ENCODE assay signal across 9 mouse cellular contexts in genomic region chr7:112696777-112697161, GRCm38 (mm10). TPM values are rescaled to one million over a fixed set of nuclear protein-coding genes. Genes with fewer than 3 reads are reported as not detected.
DNase-seq lines count a peak whose midpoint lies in the region; ATAC-seq and TF ChIP-seq lines count a peak whose summit lies in the region.
"Had no signal": no experiment of that assay in that cellular context is flagged by ENCODE, and none has a peak within 500 bp of the region (broad histone marks: within the 10 kb centered on the region; RNA-seq: fewer than 3 reads in every experiment).

No protein-coding gene starts in this region.

- no peaks in the 10 kb centered on the region for H3K36me3 ChIP-seq in lung, embryonic 15.5 days
- H3K36me3 ChIP-seq in hindbrain, embryonic 12.5 days, result no peaks in the 10 kb centered on the region

- H3K4me2 ChIP-seq in lung, embryonic 15.5 days, result peak overlapping the region; percentile 42; the same call in 1 of the 2 replicates
- no peak overlapping the region for H3K4me2 ChIP-seq in hindbrain, embryonic 12.5 days (replicated peaks)

- no peak for ATAC-seq in lung, embryonic 15.5 days (ENCODE audit: borderline replicate concordance, extremely low read depth, low FRiP score, low TSS enrichment)
- ATAC-seq in hindbrain, embryonic 12.5 days (ENCODE audit: low FRiP score), result no peak

- intact Hi-C loops in gastrocnemius, postnatal 36 days (cut with DNase I), result loop anchor here (5.0 kb wide), 1 partner anchor 41 kb away; no protein-coding TSS in a partner anchor

- no peak for TF ChIP-seq POLR2A in olfactory bulb, adult 2 months (IDR thresholded peaks at IDR 0.05; ENCODE audit: insufficient read depth, low read depth, low read length)

- H3K9ac ChIP-seq in lung, embryonic 15.5 days, result no peak overlapping the region
- no peak overlapping the region for H3K9ac ChIP-seq in hindbrain, embryonic 12.5 days

- H3K4me1 ChIP-seq in lung, embryonic 15.5 days, result peaks cover 85% of the 10 kb centered on the region
- H3K4me1 ChIP-seq in hindbrain, embryonic 12.5 days, result peaks cover 76% of the 10 kb centered on the region
- peaks cover 12% of the 10 kb centered on the region for H3K4me1 ChIP-seq in olfactory bulb, adult 2 months (ENCODE audit: control insufficient read depth, insufficient read depth, low read length)

- H3K27ac ChIP-seq in lung, embryonic 15.5 days, result peak overlapping the region; percentile 96
- peak overlapping the region; percentile 66; the same call in 1 of the 2 replicates for H3K27ac ChIP-seq in hindbrain, embryonic 12.5 days
- 0 out of 2 replicates have a peak overlapping the region, but pooled peaks have one; percentile 10 for H3K27ac ChIP-seq in olfactory bulb, adult 2 months (ENCODE audit: insufficient read depth, low read depth, low read length)

- 20% methylated on average over 4 of the region's 4 CpGs for WGBS in lung, embryonic 15.5 days
- 51% methylated on average over 4 of the region's 4 CpGs for WGBS in hindbrain, embryonic 12.5 days
- whole genome bisulfite sequencing in olfactory bulb, adult 2 months, result 36% methylated on average over 4 of the region's 4 CpGs

- no peak overlapping the region for H3K4me3 ChIP-seq in lung, embryonic 15.5 days
- no peak overlapping the region for H3K4me3 ChIP-seq in hindbrain, embryonic 12.5 days
- H3K4me3 ChIP-seq in olfactory bulb, adult 2 months (ENCODE audit: insufficient read depth, low read depth, low read length), result no peak overlapping the region

- no peaks in the 10 kb centered on the region for H3K27me3 ChIP-seq in lung, embryonic 15.5 days
- H3K27me3 ChIP-seq in hindbrain, embryonic 12.5 days, result no peaks in the 10 kb centered on the region

- no peaks in the 10 kb centered on the region for H3K9me3 ChIP-seq in lung, embryonic 15.5 days
- H3K9me3 ChIP-seq in hindbrain, embryonic 12.5 days (replicated peaks), result no peaks in the 10 kb centered on the region

- TF ChIP-seq CTCF in olfactory bulb, adult 2 months (IDR thresholded peaks at IDR 0.05; ENCODE audit: insufficient read depth, low read depth, low read length), result no peak

- peak; percentile 59 for DNase-seq in gastrocnemius, adult 18-20 months (ENCODE audit: low spot score)
- DNase-seq in gastrocnemius, postnatal 36 days, result no peak
- no peak for DNase-seq in lung, postnatal 10 days
- DNase-seq in embryo, embryonic 10.5 days (ENCODE audit: low spot score), result no peak
- no peak for DNase-seq in adrenal gland, adult 2 months

RNA-seq across cellular contexts. Expression of gene Tead1, which starts 17.7 kb away (rescaled TPM):
- total RNA-seq in gastrocnemius, adult 18-20 months (2021), result 100 to 1,000 TPM; 217 to 238 TPM
- total RNA-seq in gastrocnemius, postnatal 36 days (2021), result 100 to 1,000 TPM; 142 to 162 TPM
- 23.1 and 30.0 TPM in 2 replicates for polyA plus RNA-seq in lung, embryonic 15.5 days (2015; fragmentation: Nextera tagmentation; extraction: Ambion mirVana)
- polyA plus RNA-seq in hindbrain, embryonic 12.5 days (2016; fragmentation: Nextera tagmentation; extraction: Ambion mirVana), result 23.3 and 25.4 TPM in 2 replicates
- polyA plus RNA-seq in olfactory bulb, adult 2 months (2012; ENCODE audit: insufficient read depth, insufficient read length, low replicate concordance, missing spikeins), result not detected in 2 replicates
- 100 to 1,000 TPM in 1 of 2 experiments, 10 to 100 TPM in 1; 57.7 to 106 TPM for total RNA-seq in adrenal gland, adult 2 months (2021)
- polyA plus RNA-seq in adrenal gland, adult 2 months (2012; rRNA removed), result 10.9 and 18.6 TPM in 2 replicates
- total RNA-seq: megakaryocyte progenitor cell, adult 5-6 weeks had no signal

Comparison
In these comparisons a context has a peak if more than half of its experiments do, and no peak if none do; other contexts are left out.
1. H3K27ac ChIP-seq: peak in every context shown above with its lines; median percentile 96 in lung, embryonic 15.5 days; 66 in hindbrain, embryonic 12.5 days; 10 in olfactory bulb, adult 2 months.